Mouse (Mus musculus) MEL (cell line): ENCODE results near the gene Zfp553.

Source experiments
- CHD1 ChIP-seq: IDR thresholded peaks from 2 replicates; pipeline ENCODE4 v1.6.1; 2012; ENCODE audit warnings: low read depth, mild to moderate bottlenecking, inconsistent platforms, low read length, improper control_type of control experiment
- CTCF ChIP-seq, 3 experiments: IDR thresholded peaks in 2 of 3; conservative IDR thresholded peaks in 1 of 3; 2 replicates each; pipeline ENCODE4 v1.5.1; 2011 to 2012; ENCODE audit warnings: low read length in 3 of 3, low read depth in 2 of 3, mild to moderate bottlenecking in 2 of 3, improper control_type of control experiment in 1 of 3, inconsistent platforms in 1 of 3, mixed read lengths in 1 of 3, moderate library complexity in 1 of 3; ENCODE audit not compliant: control insufficient read depth in 1 of 3, insufficient read depth in 1 of 3, poor library complexity in 1 of 3, severe bottlenecking in 1 of 3
- EP300 ChIP-seq, 2 experiments: IDR thresholded peaks; 2 replicates each; pipeline ENCODE4 v1.6.1; 2011; ENCODE audit warnings: improper control_type of control experiment in 2 of 2, low read length in 2 of 2, low read depth in 1 of 2, mild to moderate bottlenecking in 1 of 2
- ETS1 ChIP-seq: IDR thresholded peaks from 2 replicates; pipeline ENCODE4 v1.6.1; 2012; ENCODE audit warnings: low read depth, mild to moderate bottlenecking, inconsistent platforms, low read length, improper control_type of control experiment, moderate library complexity
- GABPA ChIP-seq: IDR thresholded peaks from 2 replicates; pipeline ENCODE4 v1.6.1; 2012; ENCODE audit warnings: low read depth, mild to moderate bottlenecking, inconsistent platforms, low read length, improper control_type of control experiment, moderate library complexity
- HCFC1 ChIP-seq: IDR thresholded peaks from 2 replicates; pipeline ENCODE4 v1.6.1; 2012; ENCODE audit warnings: low read depth, mild to moderate bottlenecking, inconsistent platforms, low read length, improper control_type of control experiment, moderate library complexity
- MAFK ChIP-seq: IDR thresholded peaks from 2 replicates; pipeline ENCODE4 v1.6.1; 2011; ENCODE audit warnings: low read depth, mild to moderate bottlenecking, low read length, improper control_type of control experiment, borderline replicate concordance
- MAZ ChIP-seq: IDR thresholded peaks from 2 replicates; pipeline ENCODE4 v1.6.1; 2012; ENCODE audit warnings: low read depth, mild to moderate bottlenecking, inconsistent platforms, low read length, improper control_type of control experiment
- MYC ChIP-seq: IDR thresholded peaks from 2 replicates; pipeline ENCODE4 v1.6.1; 2011; ENCODE audit warnings: low read depth, mild to moderate bottlenecking, low read length, improper control_type of control experiment, moderate library complexity
- NELFE ChIP-seq: IDR thresholded peaks from 2 replicates; pipeline ENCODE4 v1.6.1; 2011; ENCODE audit warnings: low read depth, low read length, improper control_type of control experiment
- POLR2A ChIP-seq, 2 experiments: IDR thresholded peaks; 2 replicates each; pipeline ENCODE4 v1.6.1; 2011 to 2012; ENCODE audit warnings: low read length in 2 of 2, mild to moderate bottlenecking in 2 of 2, control low read depth in 1 of 2, improper control_type of control experiment in 1 of 2, low read depth in 1 of 2, moderate library complexity in 1 of 2; ENCODE audit not compliant: control insufficient read depth in 1 of 2, insufficient read depth in 1 of 2, poor library complexity in 1 of 2
- SMC3 ChIP-seq: IDR thresholded peaks from 2 replicates; pipeline ENCODE4 v1.6.1; 2011; ENCODE audit warnings: low read depth, low read length, improper control_type of control experiment
- USF1 ChIP-seq: IDR thresholded peaks from 2 replicates; pipeline ENCODE4 v1.6.1; 2014; ENCODE audit warnings: low read depth, mild to moderate bottlenecking, inconsistent platforms, low read length, improper control_type of control experiment, moderate library complexity

DNA sequence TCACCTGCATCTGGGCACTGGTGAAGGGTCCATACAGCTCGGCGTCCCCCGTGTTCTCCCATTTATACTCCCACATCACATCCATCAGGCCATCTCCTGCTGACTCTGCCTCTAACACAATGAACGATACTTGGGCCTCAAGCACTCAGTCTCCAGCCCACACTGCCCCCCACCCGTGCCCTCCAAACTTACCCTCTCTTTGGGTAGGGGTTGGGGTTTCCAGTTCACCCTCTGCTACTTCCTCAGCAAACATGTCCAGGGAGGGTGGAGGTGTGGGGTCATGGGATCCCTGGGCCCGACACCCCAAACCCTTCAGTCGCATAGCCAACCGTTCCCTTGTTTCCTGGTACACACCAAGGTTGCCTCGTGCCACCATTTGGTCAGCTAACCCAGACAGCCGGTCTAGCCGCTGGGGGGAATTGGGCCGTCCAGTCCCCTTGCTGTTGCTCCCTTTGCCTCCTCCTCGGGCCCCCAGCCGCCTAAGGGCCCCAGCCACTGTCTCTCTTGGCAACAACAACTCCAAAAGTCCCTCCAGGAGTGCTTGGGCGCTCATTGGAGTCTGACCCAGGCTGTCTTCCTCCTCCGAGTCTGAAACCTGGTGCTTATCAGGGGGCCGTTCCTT lies 38.7 kb upstream of the Zfp553 start:
- TF ChIP-seq ETS1 = no peak
- TF ChIP-seq POLR2A (IDR thresholded peaks at IDR 0.05; ENCODE audit: control insufficient read depth in 1 of 2, insufficient read depth in 1 of 2, low read depth in 1 of 2, low read length in 2 of 2, poor library complexity in 1 of 2) = no peak
- TF ChIP-seq EP300 (IDR thresholded peaks at IDR 0.05; ENCODE audit: low read depth in 1 of 2, low read length in 2 of 2) = no peak
- TF ChIP-seq CTCF (IDR thresholded peaks at IDR 0.05 in 2 of 3, conservative IDR thresholded peaks at IDR 0.05 in 1 of 3; ENCODE audit: control insufficient read depth in 1 of 3, insufficient read depth in 1 of 3, low read depth in 2 of 3, low read length in 3 of 3, poor library complexity in 1 of 3, severe bottlenecking in 1 of 3) = no peak
- no peak for TF ChIP-seq MAZ
- no peak for TF ChIP-seq MYC
- no peak for TF ChIP-seq NELFE
- TF ChIP-seq USF1 = no peak
- TF ChIP-seq CHD1 = no peak
- no peak for TF ChIP-seq GABPA
- no peak for TF ChIP-seq HCFC1
- no peak for TF ChIP-seq SMC3
- TF ChIP-seq MAFK = no peak
